ENCODE assay signal across 8 mouse cellular contexts in genomic region chr13:95719320-95720232, GRCm38 (mm10). TPM values are rescaled to one million over a fixed set of nuclear protein-coding genes. Genes with fewer than 3 reads are reported as not detected.
DNase-seq lines count a peak whose midpoint lies in the region; ATAC-seq and TF ChIP-seq lines count a peak whose summit lies in the region.

No protein-coding gene starts in this region.

- no peaks in the 10 kb centered on the region for H3K79me2 ChIP-seq in CH12.LX (replicated peaks; ENCODE audit: control insufficient read depth, extremely low read depth, insufficient read depth, poor library complexity, severe bottlenecking)

- TF ChIP-seq RAD21 in CH12.LX (IDR thresholded peaks at IDR 0.05; ENCODE audit: low read depth, low read length): peak; percentile 84

- no peaks in the 10 kb centered on the region for H3K9me3 ChIP-seq in CH12.LX (replicated peaks; ENCODE audit: low read length)
- no peaks in the 10 kb centered on the region for H3K9me3 ChIP-seq in forebrain, embryonic 10.5 days
- no peaks in the 10 kb centered on the region for H3K9me3 ChIP-seq in heart, embryonic 15.5 days (replicated peaks)
- H3K9me3 ChIP-seq in liver, embryonic 11.5 days (ENCODE audit: control insufficient read depth, low read length): no peaks in the 10 kb centered on the region
- H3K9me3 ChIP-seq in stomach, embryonic 14.5 days (ENCODE audit: control insufficient read depth, low read depth, low read length): no peaks in the 10 kb centered on the region

- dilution Hi-C loops in CH12.LX (cut with MboI; ENCODE audit: extremely low pct_ligation_motif_present, extremely low pct_unique_long_range_greater_than_20kb, low sequenced_read_pairs): no loop called here

- in situ Hi-C loops in CH12.LX (cut with MboI; ENCODE audit: low pct_ligation_motif_present, low pct_unique_long_range_greater_than_20kb, low sequenced_read_pairs): loop anchor here (5.0 kb wide), 1 partner anchor 152 kb away; no protein-coding TSS in a partner anchor

- 60% methylated on average over 14 of the region's 14 CpGs for WGBS in forebrain, embryonic 10.5 days
- 48% methylated on average over 14 of the region's 14 CpGs for WGBS in heart, embryonic 15.5 days
- 54% methylated on average over 14 of the region's 14 CpGs for WGBS in liver, embryonic 11.5 days
- WGBS in stomach, embryonic 14.5 days: 59% methylated on average over 14 of the region's 14 CpGs

- no peak for TF ChIP-seq POLR2A in CH12.LX (IDR thresholded peaks at IDR 0.05; ENCODE audit: low read depth, low read length)

- peak; percentile 50; the same call in 1 of the 2 replicates for ATAC-seq in heart, embryonic 15.5 days (replicated peaks; ENCODE audit: insufficient number of reproducible peaks, insufficient read depth, low FRiP score, low read depth)
- ATAC-seq in liver, embryonic 11.5 days (replicated peaks; ENCODE audit: low FRiP score): peak; percentile 79
- ATAC-seq in stomach, embryonic 14.5 days (ENCODE audit: insufficient number of reproducible peaks, insufficient read depth, low FRiP score, low read depth): peak; percentile 42; the same call in 1 of the 2 replicates

- no peaks in the 10 kb centered on the region for H3K36me3 ChIP-seq in CH12.LX (replicated peaks in 1 of 2; ENCODE audit: control insufficient read depth in 1 of 2, insufficient read depth in 1 of 2, low read length in 1 of 2)
- H3K36me3 ChIP-seq in forebrain, embryonic 10.5 days (replicated peaks): peaks cover 24% of the 10 kb centered on the region
- H3K36me3 ChIP-seq in heart, embryonic 15.5 days: no peaks in the 10 kb centered on the region
- no peaks in the 10 kb centered on the region for H3K36me3 ChIP-seq in liver, embryonic 11.5 days (ENCODE audit: control insufficient read depth, insufficient read depth, low read length)
- H3K36me3 ChIP-seq in stomach, embryonic 14.5 days (ENCODE audit: control insufficient read depth, insufficient read depth, low read length): 0 out of 2 replicates have a peak, but pooled peaks cover 3% of the 10 kb centered on the region

- DNase-seq in CH12.LX (ENCODE audit: extremely low read depth): peak; percentile 74
- DNase-seq in c-Kit-positive CD71-negative TER-119-negative erythroid progenitor cells, embryonic 14.5 days (ENCODE audit: low read depth): peak; percentile 63
- peak; percentile 57 for DNase-seq in forebrain, embryonic 10.5 days (ENCODE audit: extremely low spot score, low spot score)
- peak; percentile 81 for DNase-seq in kidney, postnatal 10 days
- peak; percentile 63 for DNase-seq in liver, embryonic 11.5 days (ENCODE audit: low spot score)
- DNase-seq in naive thymus-derived CD4-positive, alpha-beta T cell, adult 2 months (ENCODE audit: low read depth): peak; percentile 81

- peak overlapping the region in 2 of 3 experiments; percentile 20 to 27 for H3K4me3 ChIP-seq in CH12.LX (replicated peaks in 1 of 3; ENCODE audit: low read depth in 2 of 3, low read length in 2 of 3, poor library complexity in 1 of 3)
- H3K4me3 ChIP-seq in forebrain, embryonic 10.5 days: peak overlapping the region; percentile 23
- peak overlapping the region; percentile 43 for H3K4me3 ChIP-seq in heart, embryonic 15.5 days
- peak overlapping the region; percentile 10; the same call in 1 of the 2 replicates for H3K4me3 ChIP-seq in liver, embryonic 11.5 days (ENCODE audit: low read depth, low read length)
- no peak overlapping the region for H3K4me3 ChIP-seq in stomach, embryonic 14.5 days (ENCODE audit: low read depth, low read length)

- H3K27ac ChIP-seq in CH12.LX (ENCODE audit: insufficient read depth, low read depth): no peak overlapping the region
- no peak overlapping the region for H3K27ac ChIP-seq in forebrain, embryonic 10.5 days
- no peak overlapping the region for H3K27ac ChIP-seq in heart, embryonic 15.5 days
- H3K27ac ChIP-seq in liver, embryonic 11.5 days (ENCODE audit: low read depth, low read length): no peak overlapping the region
- no peak overlapping the region for H3K27ac ChIP-seq in stomach, embryonic 14.5 days (ENCODE audit: low read length)

- peak; percentile 52 to 92 for TF ChIP-seq CTCF in CH12.LX (conservative IDR thresholded peaks at IDR 0.05 in 1 of 2, IDR thresholded peaks at IDR 0.05 in 1 of 2; ENCODE audit: low read depth in 2 of 2, low read length in 2 of 2)

- no peak for TF ChIP-seq EP300 in CH12.LX (IDR thresholded peaks at IDR 0.05; ENCODE audit: low read length)

- peak overlapping the region; percentile 31 for H3K4me2 ChIP-seq in CH12.LX (ENCODE audit: insufficient read depth, low read depth, poor library complexity, severe bottlenecking)
- peak overlapping the region; percentile 64 for H3K4me2 ChIP-seq in heart, embryonic 15.5 days
- peak overlapping the region; percentile 50 for H3K4me2 ChIP-seq in liver, embryonic 11.5 days
- H3K4me2 ChIP-seq in stomach, embryonic 14.5 days (replicated peaks; ENCODE audit: low read depth, low read length): no peak overlapping the region

- H3K27me3 ChIP-seq in CH12.LX (replicated peaks): no peaks in the 10 kb centered on the region
- H3K27me3 ChIP-seq in forebrain, embryonic 10.5 days (ENCODE audit: poor library complexity, severe bottlenecking): no peaks in the 10 kb centered on the region
- H3K27me3 ChIP-seq in heart, embryonic 15.5 days: no peaks in the 10 kb centered on the region
- no peaks in the 10 kb centered on the region for H3K27me3 ChIP-seq in liver, embryonic 11.5 days (replicated peaks; ENCODE audit: control insufficient read depth, insufficient read depth, low read length)
- no peaks in the 10 kb centered on the region for H3K27me3 ChIP-seq in stomach, embryonic 14.5 days (ENCODE audit: control insufficient read depth, insufficient read depth, low read length)

- peaks cover 0 to 19% of the 10 kb centered on the region in 2 experiments; a peak in 2 of 4 replicates for H3K4me1 ChIP-seq in CH12.LX (ENCODE audit: control insufficient read depth in 1 of 2, insufficient read depth in 2 of 2)
- peaks cover 4% of the 10 kb centered on the region; the same call in 1 of the 2 replicates for H3K4me1 ChIP-seq in forebrain, embryonic 10.5 days
- peaks cover 5% of the 10 kb centered on the region for H3K4me1 ChIP-seq in heart, embryonic 15.5 days (replicated peaks)
- no peaks in the 10 kb centered on the region; the same call in 1 of the 2 replicates for H3K4me1 ChIP-seq in liver, embryonic 11.5 days (replicated peaks; ENCODE audit: control insufficient read depth, insufficient read depth, low read length)
- no peaks in the 10 kb centered on the region for H3K4me1 ChIP-seq in stomach, embryonic 14.5 days (ENCODE audit: control insufficient read depth, insufficient read depth, low read length)

- no peak overlapping the region for H3K9ac ChIP-seq in CH12.LX (ENCODE audit: insufficient read depth, low read depth)
- H3K9ac ChIP-seq in heart, embryonic 15.5 days: no peak overlapping the region
- H3K9ac ChIP-seq in liver, embryonic 11.5 days (ENCODE audit: low read depth, low read length): no peak overlapping the region
- H3K9ac ChIP-seq in stomach, embryonic 14.5 days (replicated peaks; ENCODE audit: low read depth, low read length): no peak overlapping the region

TF ChIP-seq in CH12.LX, 34 proteins besides CTCF, POLR2A, EP300 and RAD21:
- TF ChIP-seq MAZ (IDR thresholded peaks at IDR 0.05; ENCODE audit: low read depth, low read length) (0 out of 2 replicates have a peak, but pooled peaks have one; percentile 33), MEF2A (IDR thresholded peaks at IDR 0.05; ENCODE audit: borderline replicate concordance, low read depth, low read length) (0 out of 2 replicates have a peak, but pooled peaks have one; percentile 11), ETS1 (conservative IDR thresholded peaks at IDR 0.05; ENCODE audit: low read depth, low read length) (0 out of 2 replicates have a peak, but pooled peaks have one; percentile 5), ZC3H11A (IDR thresholded peaks at IDR 0.05; ENCODE audit: low read depth, low read length) (peak; percentile 56), MXI1 (IDR thresholded peaks at IDR 0.05; ENCODE audit: low read depth, low read length) (0 out of 2 replicates have a peak, but pooled peaks have one; percentile 40), RCOR1 (conservative IDR thresholded peaks at IDR 0.05; ENCODE audit: low read depth, low read length) (no peak), MAFK (IDR thresholded peaks at IDR 0.05; ENCODE audit: insufficient replicate concordance, low read length) (no peak), CHD1 (IDR thresholded peaks at IDR 0.05; ENCODE audit: low read depth, low read length) (no peak), POLR2AphosphoS2 (IDR thresholded peaks at IDR 0.05; ENCODE audit: low read depth, low read length) (no peak), TCF12 (IDR thresholded peaks at IDR 0.05; ENCODE audit: low read depth, low read length) (peak; percentile 23; the same call in 1 of the 2 replicates), USF1 (IDR thresholded peaks at IDR 0.05; ENCODE audit: low read depth, low read length) (no peak), E2F4 (IDR thresholded peaks at IDR 0.05; ENCODE audit: insufficient replicate concordance, low read depth, low read length) (no peak), SMC3 (IDR thresholded peaks at IDR 0.05; ENCODE audit: low read depth, low read length) (peak; percentile 90), TBP (conservative IDR thresholded peaks at IDR 0.05; ENCODE audit: low read depth, low read length) (no peak), NELFE (IDR thresholded peaks at IDR 0.05; ENCODE audit: low read depth, low read length) (peak; percentile 42; the same call in 1 of the 2 replicates), MYC (IDR thresholded peaks at IDR 0.05; ENCODE audit: low read depth, low read length) (0 out of 2 replicates have a peak, but pooled peaks have one; percentile 19), MAX (IDR thresholded peaks at IDR 0.05; ENCODE audit: low read length) (no peak), BHLHE40 (IDR thresholded peaks at IDR 0.05; ENCODE audit: low read depth, low read length) (peak; percentile 29; the same call in 1 of the 2 replicates), SIN3A (IDR thresholded peaks at IDR 0.05; ENCODE audit: low read length) (no peak), UBTF (IDR thresholded peaks at IDR 0.05; ENCODE audit: low read depth, low read length) (no peak), ELF1 (IDR thresholded peaks at IDR 0.05; ENCODE audit: low read depth, low read length) (peak; percentile 27; the same call in 1 of the 2 replicates), IRF4 (IDR thresholded peaks at IDR 0.05; ENCODE audit: low read depth, low read length) (0 out of 2 replicates have a peak, but pooled peaks have one; percentile 24)

RNA-seq across cellular contexts. Expression of gene F2rl2, which starts 22.9 kb away (rescaled TPM):
- not detected in 2 replicates for total RNA-seq in CH12.LX (2012; rRNA removed)
- 0.08 TPM in 1 of 2 replicates, not detected in the other for total RNA-seq in CH12.LX (2014; rRNA removed)
- polyA plus RNA-seq in CH12.LX (2012; ENCODE audit: insufficient read length, low read depth): not detected in 2 replicates
- 1.9 and 2.2 TPM in 2 replicates for polyA plus RNA-seq in forebrain, embryonic 10.5 days (2016; fragmentation: Nextera tagmentation; extraction: Ambion mirVana)
- polyA plus RNA-seq in heart, embryonic 15.5 days (2015; fragmentation: Nextera tagmentation; extraction: Ambion mirVana): 0.47 and 0.52 TPM in 2 replicates
- polyA plus RNA-seq in liver, embryonic 11.5 days (2014; fragmentation: Nextera tagmentation; extraction: Ambion mirVana): 29.5 and 33.0 TPM in 2 replicates
- 0.45 and 1.2 TPM in 2 replicates for polyA plus RNA-seq in stomach, embryonic 14.5 days (2014; fragmentation: Nextera tagmentation; extraction: Ambion mirVana)
